Mouse (Mus musculus) effector memory CD4-positive, alpha-beta T cell, adult 5 months (primary cell): Measurements from ENCODE around the gene Gk2. TPM values are rescaled to one million over a fixed set of nuclear protein-coding genes. Genes with fewer than 3 reads are reported as not detected.

Source experiments
- polyA plus RNA-seq: library from polyadenylated mRNA; unstranded; fragments of 100-300 nt; shearing (Covaris generic); gene quantifications from one replicate; pipeline ENCODE4 v1.2.1, GENCODE M21; 2017

Gk2 gene
- not detected for polyA plus RNA-seq

GRCm38 (mm10) chr5:97456816-97457215 is at the start of gene Gk2:
Gk2 (minus strand) TSS chr5:97457021.

Other genes with a start within 250 kb of the Gk2 start
- gene Naa11, start 64.6 kb downstream of the Gk2 start, polyA plus RNA-seq: not detected